Mouse (Mus musculus): ENCODE results near the gene Nwd2.

GRCm38 (mm10) chr5:63755938-63756337, 107.0 kb downstream of the Nwd2 start:
- TF ChIP-seq POLR2A (IDR thresholded peaks at IDR 0.05; ENCODE audit: insufficient read depth, low read depth, low read length) (no peak), CTCF (IDR thresholded peaks at IDR 0.05; ENCODE audit: insufficient read depth, low read depth, low read length) (no peak)
